Mouse (Mus musculus) liver, embryonic 16.5 days (tissue): ENCODE results near the gene Synj1. TPM values are rescaled to one million over a fixed set of nuclear protein-coding genes. Genes with fewer than 3 reads are reported as not detected.

Experiments
- ATAC-seq: fragments of 200-750 bp; cut with Nextera tagmentation; 2 replicates; pipeline ENCODE4 v1.8.0; 2017; ENCODE audit warnings: low read depth, mild to moderate bottlenecking, moderate number of reproducible peaks, moderate library complexity
- H3K27ac ChIP-seq: fragments of 300-500 bp; sonication (generic); 2 replicates; pipeline ENCODE4 v1.5.1; 2014; ENCODE audit warnings: mild to moderate bottlenecking, low read length
- H3K27me3 ChIP-seq: fragments of 300-500 bp; sonication (generic); 2 replicates; pipeline ENCODE4 v1.6.1; 2014; ENCODE audit warnings: low read depth, low read length, mixed read lengths; ENCODE audit not compliant: control insufficient read depth, insufficient read depth
- H3K36me3 ChIP-seq: fragments of 300-500 bp; sonication (generic); 2 replicates; pipeline ENCODE4 v1.6.1; 2014; ENCODE audit warnings: mild to moderate bottlenecking; ENCODE audit not compliant: control insufficient read depth, insufficient read depth
- H3K4me1 ChIP-seq: fragments of 300-500 bp; sonication (generic); 2 replicates; pipeline ENCODE4 v1.6.1; 2014; ENCODE audit warnings: low read depth, low read length, mixed read lengths; ENCODE audit not compliant: control insufficient read depth
- H3K4me2 ChIP-seq: fragments of 300-500 bp; sonication (generic); 2 replicates; pipeline ENCODE4 v1.6.1; 2014; ENCODE audit warnings: low read depth, low read length, mixed read lengths
- H3K4me3 ChIP-seq: fragments of 300-500 bp; sonication (generic); 2 replicates; pipeline ENCODE4 v1.5.1; 2014; ENCODE audit warnings: low read depth, mild to moderate bottlenecking, low read length
- H3K9ac ChIP-seq: fragments of 300-500 bp; sonication (generic); 2 replicates; pipeline ENCODE4 v1.6.1; 2014; ENCODE audit warnings: low read depth, low read length
- H3K9me3 ChIP-seq: fragments of 300-500 bp; sonication (generic); replicated peaks from 2 replicates; pipeline ENCODE4 v1.6.1; 2016; ENCODE audit warnings: low read length; ENCODE audit not compliant: control insufficient read depth
- WGBS: fragments of 180-500 bp; shearing (Covaris S2); extraction: QIAGEN DNeasy Blood & Tissue Kit; methylation state at CpG from one replicate; pipeline ENCODE4 v1.1.7; 2014; ENCODE audit not compliant: insufficient replicate concordance; 5-methylcytosine and 5-hydroxymethylcytosine counted together
- polyA plus RNA-seq: library from polyadenylated mRNA; unstranded; fragments of >200 nt; fragmentation: Nextera tagmentation; extraction: Ambion mirVana; gene quantifications from 2 replicates; pipeline ENCODE4 v1.2.1, GENCODE M21; 2015

The Synj1 gene
- polyA plus RNA-seq, 1 experiment from 2014 or later: 23.8 TPM

DNA sequence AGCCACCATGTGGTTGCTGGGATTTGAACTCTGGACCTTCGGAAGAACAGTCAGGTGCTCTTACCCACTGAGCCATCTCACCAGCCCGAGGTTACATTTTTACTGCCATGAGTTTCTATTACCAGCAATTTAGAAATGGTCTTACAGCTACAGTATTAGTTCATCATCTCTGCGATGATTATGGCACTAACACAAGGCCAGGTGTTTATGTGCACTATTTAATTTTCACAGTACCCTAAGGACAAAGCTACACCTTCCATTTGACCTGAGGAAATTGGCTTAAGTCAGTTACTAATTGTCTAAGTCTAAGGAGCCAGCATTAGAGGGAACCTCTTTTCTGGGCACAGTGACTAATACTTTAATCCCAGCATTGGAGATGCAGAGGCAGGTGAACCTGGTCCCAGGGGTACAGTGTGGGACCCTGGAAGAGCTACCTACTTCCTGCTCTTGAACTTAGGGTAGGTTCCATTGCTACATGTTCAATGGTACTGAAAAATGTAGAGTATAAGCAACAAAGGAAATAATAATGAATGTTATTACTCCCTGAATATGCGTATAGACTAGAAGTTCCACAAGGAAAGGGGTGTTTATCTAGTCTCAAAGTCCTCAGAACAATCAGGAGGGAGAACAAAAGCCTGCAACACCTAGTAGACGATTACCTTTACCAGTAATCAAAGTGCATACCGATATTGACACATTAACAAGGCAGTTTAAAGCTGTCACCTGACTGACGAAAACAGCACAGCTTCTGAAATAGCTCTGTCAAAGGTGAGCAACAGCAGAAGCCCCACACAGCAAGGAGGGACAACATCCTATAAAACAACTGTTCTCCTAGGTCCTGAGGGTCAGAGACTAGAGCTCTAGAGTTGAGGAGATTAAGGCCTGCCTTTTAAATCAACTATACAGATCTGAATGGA is 14.5 kb downstream of the Synj1 start:
- no peak for ATAC-seq
- H3K27me3 ChIP-seq: no peaks in the 10 kb centered on the region
- H3K9ac ChIP-seq: no peak overlapping the region
- H3K27ac ChIP-seq: no peak overlapping the region
- H3K4me3 ChIP-seq: no peak overlapping the region
- 75% methylated on average over 7 of the region's 7 CpGs for WGBS
- H3K9me3 ChIP-seq: no peaks in the 10 kb centered on the region
- peaks cover under 1% of the 10 kb centered on the region; the same call in 1 of the 2 replicates for H3K36me3 ChIP-seq
- no peak overlapping the region for H3K4me2 ChIP-seq
- H3K4me1 ChIP-seq: peaks cover 13% of the 10 kb centered on the region

DNA sequence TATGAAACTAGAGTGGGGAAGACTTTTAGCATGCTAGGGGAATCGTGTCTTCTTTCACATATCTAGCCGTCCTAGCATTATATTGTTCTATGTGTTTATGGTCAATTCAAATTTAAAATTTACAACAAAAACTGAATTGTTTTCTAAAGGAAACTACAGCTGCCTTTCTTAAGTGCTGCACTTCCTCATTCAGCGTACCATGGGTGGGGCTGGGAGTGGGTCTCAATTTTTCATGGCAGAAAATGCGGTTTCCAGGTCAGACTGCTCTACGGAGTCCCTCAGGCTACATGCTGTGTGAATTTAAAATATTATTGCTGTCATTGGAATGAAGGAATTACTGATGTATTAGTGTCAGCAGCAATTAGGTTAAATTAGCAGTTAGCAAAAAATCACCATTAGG is 15.6 kb downstream of the Synj1 start:
- H3K9me3 ChIP-seq: no peaks in the 10 kb centered on the region
- no peak for ATAC-seq
- peaks cover 11% of the 10 kb centered on the region; the same call in 1 of the 2 replicates for H3K36me3 ChIP-seq
- no peaks in the 10 kb centered on the region for H3K27me3 ChIP-seq
- 22% methylated on average over 5 of the region's 5 CpGs for WGBS
- no peak overlapping the region for H3K4me3 ChIP-seq
- H3K27ac ChIP-seq: peak overlapping the region; percentile 64
- H3K9ac ChIP-seq: 0 out of 2 replicates have a peak overlapping the region, but pooled peaks have one; percentile 26
- H3K4me1 ChIP-seq: peaks cover 13% of the 10 kb centered on the region
- peak overlapping the region; percentile 38 for H3K4me2 ChIP-seq

GRCm38 (mm10) chr16:90995023-90995422 is 16.1 kb downstream of the Synj1 start:
- peak overlapping the region; percentile 64 for H3K27ac ChIP-seq
- H3K27me3 ChIP-seq: no peaks in the 10 kb centered on the region
- H3K4me2 ChIP-seq: peak overlapping the region; percentile 38
- H3K4me1 ChIP-seq: peaks cover 14% of the 10 kb centered on the region
- 13% methylated on average over 4 of the region's 4 CpGs for WGBS
- no peak overlapping the region for H3K4me3 ChIP-seq
- no peaks in the 10 kb centered on the region for H3K9me3 ChIP-seq
- peaks cover 12% of the 10 kb centered on the region; the same call in 1 of the 2 replicates for H3K36me3 ChIP-seq
- peak; percentile 56 for ATAC-seq
- H3K9ac ChIP-seq: 0 out of 2 replicates have a peak overlapping the region, but pooled peaks have one; percentile 26

- Histone ChIP-seq H3K9me3 (no peaks in the 10 kb centered on the region), H3K27ac (peak overlapping the region; percentile 95), H3K27me3 (no peaks in the 10 kb centered on the region), H3K9ac (peak overlapping the region; percentile 56; the same call in 1 of the 2 replicates), H3K4me1 (peaks cover 13% of the 10 kb centered on the region), H3K36me3 (peaks cover 12% of the 10 kb centered on the region; the same call in 1 of the 2 replicates), H3K4me2 (peak overlapping the region; percentile 51), H3K4me3 (peak overlapping the region; percentile 22; the same call in 1 of the 2 replicates)
- WGBS: 87% methylated on average over 8 of the region's 8 CpGs
- ATAC-seq: no peak
Measured at GRCm38 (mm10) chr16:90989162-90989561, 21.9 kb downstream of the Synj1 start.

DNA sequence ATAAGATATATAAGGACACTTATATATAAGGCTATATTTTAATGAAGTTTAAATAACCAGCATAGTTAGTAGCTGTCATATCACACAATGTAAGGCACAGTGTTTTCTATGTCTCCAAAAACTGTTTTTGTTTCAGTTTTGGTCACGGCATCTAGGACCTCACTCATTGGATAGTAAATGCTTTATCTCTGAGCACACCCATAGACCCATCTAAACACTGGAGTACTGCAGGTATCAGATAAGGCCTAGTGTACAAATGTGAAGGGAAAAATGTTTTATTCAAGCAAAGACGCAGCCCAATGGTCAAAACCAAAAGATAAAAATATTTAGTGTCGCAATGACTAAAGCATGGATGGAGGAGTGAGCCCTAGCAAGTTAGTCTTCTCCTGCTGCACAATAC is 22.4 kb downstream of the Synj1 start:
- peak; percentile 99 for ATAC-seq
- Histone ChIP-seq H3K9ac (peak overlapping the region; percentile 56), H3K27ac (peak overlapping the region; percentile 95), H3K4me2 (peak overlapping the region; percentile 51), H3K9me3 (no peaks in the 10 kb centered on the region), H3K36me3 (peaks cover 12% of the 10 kb centered on the region; the same call in 1 of the 2 replicates), H3K4me3 (peak overlapping the region; percentile 22; the same call in 1 of the 2 replicates), H3K27me3 (no peaks in the 10 kb centered on the region), H3K4me1 (peaks cover 13% of the 10 kb centered on the region)
- 22% methylated on average over 3 of the region's 3 CpGs for WGBS

- Histone ChIP-seq H3K4me3 (peak overlapping the region; percentile 45), H3K4me1 (peaks cover 13% of the 10 kb centered on the region), H3K27me3 (no peaks in the 10 kb centered on the region), H3K36me3 (peaks cover 17% of the 10 kb centered on the region; the same call in 1 of the 2 replicates), H3K27ac (peak overlapping the region; percentile 86), H3K9me3 (no peaks in the 10 kb centered on the region), H3K4me2 (peak overlapping the region; percentile 51), H3K9ac (peak overlapping the region; percentile 31)
- ATAC-seq: peak; percentile 58
- WGBS: 66% methylated on average over 8 of the region's 8 CpGs
Measured at GRCm38 (mm10) chr16:90988039-90988438, 23.1 kb downstream of the Synj1 start.

GRCm38 (mm10) chr16:90971004-90971403 is 40.1 kb downstream of the Synj1 start:
- Histone ChIP-seq H3K9me3 (no peaks in the 10 kb centered on the region), H3K4me3 (no peak overlapping the region), H3K27me3 (no peaks in the 10 kb centered on the region), H3K36me3 (peaks cover 39% of the 10 kb centered on the region), H3K27ac (no peak overlapping the region), H3K4me2 (no peak overlapping the region), H3K4me1 (peaks cover 2% of the 10 kb centered on the region; the same call in 1 of the 2 replicates), H3K9ac (no peak overlapping the region)
- WGBS: 85% methylated on average over 6 of the region's 6 CpGs
- ATAC-seq: no peak

DNA sequence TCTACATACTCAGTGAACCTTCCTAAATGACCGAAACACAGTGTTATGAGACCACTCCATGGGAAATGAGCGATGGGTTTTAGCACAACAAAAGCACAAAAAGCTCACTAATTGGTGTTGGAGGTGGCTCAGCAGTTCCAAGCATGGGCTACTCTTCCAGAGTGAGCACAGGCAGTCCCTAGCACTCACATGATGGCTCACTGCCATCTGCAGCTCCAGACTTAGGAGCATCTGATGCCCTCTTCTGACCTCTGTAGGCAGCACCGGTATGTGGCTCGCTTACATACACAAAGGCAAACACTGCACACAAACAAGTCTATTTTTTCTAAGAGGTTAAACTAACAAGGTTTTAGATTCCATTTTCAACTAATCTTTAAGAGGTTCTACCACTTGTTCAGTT is 44.9 kb downstream of the Synj1 start:
- H3K27ac ChIP-seq: no peak overlapping the region
- H3K36me3 ChIP-seq: peaks cover 40% of the 10 kb centered on the region
- H3K9me3 ChIP-seq: no peaks in the 10 kb centered on the region
- H3K4me2 ChIP-seq: no peak overlapping the region
- H3K4me1 ChIP-seq: peaks cover 27% of the 10 kb centered on the region
- H3K9ac ChIP-seq: no peak overlapping the region
- whole genome bisulfite sequencing: 83% methylated on average over 4 of the region's 4 CpGs
- ATAC-seq: no peak
- no peaks in the 10 kb centered on the region for H3K27me3 ChIP-seq
- H3K4me3 ChIP-seq: no peak overlapping the region

DNA sequence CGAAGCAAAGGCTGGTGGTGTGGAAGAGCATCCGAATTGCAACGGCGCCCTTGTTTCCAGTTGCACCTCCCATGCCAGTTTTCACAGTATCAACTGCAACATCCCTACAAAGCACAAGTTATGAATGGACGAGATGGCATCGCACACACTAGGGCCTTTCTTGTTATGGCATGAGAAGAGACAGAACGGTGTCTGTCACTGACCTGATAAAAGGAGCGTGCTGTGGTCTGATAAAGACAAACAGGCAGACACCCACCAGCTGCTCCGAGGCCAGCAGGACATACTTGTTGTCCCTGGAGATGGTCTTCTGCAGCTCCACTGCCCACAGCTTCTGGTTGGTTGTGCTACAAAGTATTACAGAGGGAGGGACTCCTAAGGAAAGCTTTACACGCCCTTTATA is 46.8 kb downstream of the Synj1 start:
- Histone ChIP-seq H3K4me2 (peak overlapping the region; percentile 31), H3K9me3 (no peaks in the 10 kb centered on the region), H3K4me1 (peaks cover 27% of the 10 kb centered on the region), H3K4me3 (0 out of 2 replicates have a peak overlapping the region, but pooled peaks have one; percentile 7), H3K27ac (peak overlapping the region; percentile 87), H3K36me3 (peaks cover 47% of the 10 kb centered on the region), H3K27me3 (no peaks in the 10 kb centered on the region), H3K9ac (no peak overlapping the region)
- ATAC-seq: peak; percentile 99
- 31% methylated on average over 10 of the region's 10 CpGs for WGBS
